29 mouse cellular contexts compared by ENCODE assay signal in genomic region chr3:132880361-132880760, GRCm38 (mm10).
DNase-seq lines count a peak whose midpoint lies in the region; ATAC-seq and TF ChIP-seq lines count a peak whose summit lies in the region.
"Had no signal": no experiment of that assay in that cellular context is flagged by ENCODE, and none has a peak within 500 bp of the region (broad histone marks: within the 10 kb centered on the region; RNA-seq: fewer than 3 reads in every experiment).

No protein-coding gene starts in this region.

- no peaks in the 10 kb centered on the region for H3K9me3 ChIP-seq in forebrain, embryonic 15.5 days
- H3K9me3 ChIP-seq in forebrain, embryonic 13.5 days (replicated peaks) = no peaks in the 10 kb centered on the region
- H3K9me3 ChIP-seq in hindbrain, postnatal 0 days (ENCODE audit: low read length) = no peaks in the 10 kb centered on the region
- no peaks in the 10 kb centered on the region for H3K9me3 ChIP-seq in hindbrain, embryonic 13.5 days
- no peaks in the 10 kb centered on the region for H3K9me3 ChIP-seq in midbrain, embryonic 10.5 days (replicated peaks)
- H3K9me3 ChIP-seq in midbrain, embryonic 14.5 days (ENCODE audit: control insufficient read depth, low read length) = no peaks in the 10 kb centered on the region
- H3K9me3 ChIP-seq: embryonic facial prominence, embryonic 13.5 days; forebrain, embryonic 10.5 days; limb, embryonic 13.5 days; lung, embryonic 15.5 days; megakaryocyte, embryonic 14.5 days; neural tube, embryonic 15.5 days; stomach, embryonic 15.5 days had no signal

- no peak for TF ChIP-seq CTCF in hindbrain, postnatal 0 days (IDR thresholded peaks at IDR 0.05; ENCODE audit: low read depth)

- no peaks in the 10 kb centered on the region for H3K27me3 ChIP-seq in forebrain, embryonic 15.5 days
- H3K27me3 ChIP-seq in forebrain, embryonic 13.5 days = no peaks in the 10 kb centered on the region
- no peaks in the 10 kb centered on the region for H3K27me3 ChIP-seq in hindbrain, postnatal 0 days (ENCODE audit: insufficient read depth, low read length)
- H3K27me3 ChIP-seq in hindbrain, embryonic 13.5 days = no peaks in the 10 kb centered on the region
- no peaks in the 10 kb centered on the region for H3K27me3 ChIP-seq in midbrain, embryonic 10.5 days (ENCODE audit: low read depth, poor library complexity, severe bottlenecking)
- H3K27me3 ChIP-seq in midbrain, embryonic 14.5 days (ENCODE audit: control insufficient read depth, insufficient read depth, low read length) = no peaks in the 10 kb centered on the region
- H3K27me3 ChIP-seq: CH12.LX; embryonic facial prominence, embryonic 13.5 days; limb, embryonic 13.5 days; lung, embryonic 15.5 days; neural tube, embryonic 15.5 days; stomach, embryonic 15.5 days had no signal

- WGBS in forebrain, embryonic 15.5 days = 83% methylated on average over 3 of the region's 3 CpGs
- WGBS in forebrain, embryonic 13.5 days = 78% methylated on average over 3 of the region's 3 CpGs
- WGBS in hindbrain, postnatal 0 days = 76% methylated on average over 3 of the region's 3 CpGs
- WGBS in hindbrain, embryonic 13.5 days = 82% methylated on average over 3 of the region's 3 CpGs
- WGBS in midbrain, embryonic 10.5 days = 81% methylated on average over 3 of the region's 3 CpGs
- WGBS in midbrain, embryonic 14.5 days = 73% methylated on average over 3 of the region's 3 CpGs

- H3K9ac ChIP-seq in forebrain, embryonic 15.5 days (replicated peaks) = no peak overlapping the region
- no peak overlapping the region for H3K9ac ChIP-seq in forebrain, embryonic 13.5 days
- no peak overlapping the region for H3K9ac ChIP-seq in hindbrain, postnatal 0 days (replicated peaks; ENCODE audit: low read length)
- no peak overlapping the region for H3K9ac ChIP-seq in hindbrain, embryonic 13.5 days
- H3K9ac ChIP-seq in midbrain, embryonic 14.5 days (replicated peaks; ENCODE audit: low read length) = no peak overlapping the region
- H3K9ac ChIP-seq: embryonic facial prominence, embryonic 13.5 days; forebrain, postnatal 0 days; limb, embryonic 13.5 days; lung, embryonic 15.5 days; neural tube, embryonic 15.5 days; stomach, embryonic 15.5 days had no signal

- H3K4me1 ChIP-seq in forebrain, embryonic 15.5 days = peaks cover 6% of the 10 kb centered on the region; the same call in 1 of the 2 replicates
- H3K4me1 ChIP-seq in forebrain, embryonic 13.5 days = peaks cover 8% of the 10 kb centered on the region; the same call in 1 of the 2 replicates
- no peaks in the 10 kb centered on the region; the same call in none of the 2 replicates for H3K4me1 ChIP-seq in hindbrain, postnatal 0 days (ENCODE audit: insufficient read depth, low read length)
- H3K4me1 ChIP-seq in hindbrain, embryonic 13.5 days (replicated peaks) = peaks cover 12% of the 10 kb centered on the region
- H3K4me1 ChIP-seq in midbrain, embryonic 10.5 days = peaks cover 30% of the 10 kb centered on the region
- peaks cover 4% of the 10 kb centered on the region for H3K4me1 ChIP-seq in midbrain, embryonic 14.5 days (ENCODE audit: control insufficient read depth, insufficient read depth, low read length)
- H3K4me1 ChIP-seq: megakaryocyte, embryonic 14.5 days; neural tube, embryonic 15.5 days; stomach, embryonic 15.5 days had no signal

- 0 out of 2 replicates have a peak overlapping the region, but pooled peaks have one; percentile 5 for H3K4me2 ChIP-seq in forebrain, embryonic 15.5 days (replicated peaks)
- H3K4me2 ChIP-seq in forebrain, embryonic 13.5 days = no peak overlapping the region
- peak overlapping the region; percentile 19 for H3K4me2 ChIP-seq in hindbrain, postnatal 0 days (ENCODE audit: low read depth, low read length)
- no peak overlapping the region for H3K4me2 ChIP-seq in hindbrain, embryonic 13.5 days
- no peak overlapping the region for H3K4me2 ChIP-seq in midbrain, embryonic 14.5 days (ENCODE audit: low read length)
- H3K4me2 ChIP-seq: embryonic facial prominence, embryonic 13.5 days; heart, embryonic 11.5 days; limb, embryonic 13.5 days; liver, embryonic 11.5 days; lung, embryonic 15.5 days; stomach, embryonic 15.5 days had no signal

- H3K36me3 ChIP-seq in forebrain, embryonic 15.5 days = no peaks in the 10 kb centered on the region
- H3K36me3 ChIP-seq in forebrain, embryonic 13.5 days (ENCODE audit: poor library complexity, severe bottlenecking) = no peaks in the 10 kb centered on the region
- no peaks in the 10 kb centered on the region for H3K36me3 ChIP-seq in hindbrain, postnatal 0 days (ENCODE audit: insufficient read depth, low read length)
- H3K36me3 ChIP-seq in hindbrain, embryonic 13.5 days = no peaks in the 10 kb centered on the region
- H3K36me3 ChIP-seq in midbrain, embryonic 10.5 days = no peaks in the 10 kb centered on the region
- no peaks in the 10 kb centered on the region for H3K36me3 ChIP-seq in midbrain, embryonic 14.5 days (ENCODE audit: control insufficient read depth, insufficient read depth, low read length)
- H3K36me3 ChIP-seq: forebrain, embryonic 10.5 days; limb, embryonic 13.5 days; lung, embryonic 15.5 days; neural tube, embryonic 15.5 days; stomach, embryonic 15.5 days had no signal

- no peak overlapping the region for H3K27ac ChIP-seq in forebrain, embryonic 15.5 days (replicated peaks)
- H3K27ac ChIP-seq in forebrain, embryonic 13.5 days = no peak overlapping the region
- no peak overlapping the region for H3K27ac ChIP-seq in hindbrain, postnatal 0 days
- H3K27ac ChIP-seq in hindbrain, embryonic 13.5 days = no peak overlapping the region
- H3K27ac ChIP-seq in midbrain, embryonic 10.5 days (replicated peaks) = peak overlapping the region; percentile 61
- H3K27ac ChIP-seq in midbrain, embryonic 14.5 days (replicated peaks; ENCODE audit: low read depth, low read length) = no peak overlapping the region
- H3K27ac ChIP-seq: embryonic facial prominence, embryonic 13.5 days; forebrain, embryonic 10.5 days; left cerebral cortex, adult 2 months; limb, embryonic 13.5 days; lung, embryonic 15.5 days; neural tube, embryonic 15.5 days; stomach, embryonic 15.5 days had no signal

- H3K4me3 ChIP-seq in forebrain, embryonic 15.5 days = no peak overlapping the region
- no peak overlapping the region for H3K4me3 ChIP-seq in forebrain, embryonic 13.5 days
- no peak overlapping the region for H3K4me3 ChIP-seq in hindbrain, postnatal 0 days (ENCODE audit: low read length)
- H3K4me3 ChIP-seq in hindbrain, embryonic 13.5 days = no peak overlapping the region
- no peak overlapping the region for H3K4me3 ChIP-seq in midbrain, embryonic 10.5 days
- no peak overlapping the region for H3K4me3 ChIP-seq in midbrain, embryonic 14.5 days (replicated peaks; ENCODE audit: low read depth, low read length)
- H3K4me3 ChIP-seq: embryonic facial prominence, embryonic 13.5 days; forebrain, embryonic 10.5 days; limb, embryonic 13.5 days; lung, embryonic 15.5 days; megakaryocyte, embryonic 14.5 days; neural tube, embryonic 15.5 days; stomach, embryonic 15.5 days had no signal

- no peak for DNase-seq in hindbrain, postnatal 0 days (ENCODE audit: low spot score)
- no peak for DNase-seq in midbrain, embryonic 10.5 days (ENCODE audit: low spot score)
- no peak for DNase-seq in midbrain, embryonic 14.5 days
- DNase-seq in ovary, postnatal 10 days (ENCODE audit: low spot score) = no peak
- DNase-seq: adrenal gland, adult 2 months; adrenal gland, postnatal 36 days; cerebellum, adult 18-20 months; cerebellum, postnatal 10 days; gastrocnemius, postnatal 14 days; kidney, adult 11 months; kidney, postnatal 25 days; right cerebral cortex, postnatal 25 days had no signal

- no peak for ATAC-seq in forebrain, embryonic 15.5 days (replicated peaks)
- no peak for ATAC-seq in forebrain, embryonic 13.5 days
- 0 out of 2 replicates have a peak, but pooled peaks have one; percentile 14 for ATAC-seq in hindbrain, postnatal 0 days
- no peak for ATAC-seq in hindbrain, embryonic 13.5 days (ENCODE audit: low FRiP score)
- ATAC-seq in midbrain, embryonic 14.5 days (ENCODE audit: low FRiP score, low TSS enrichment) = no peak
- ATAC-seq: activated CD4-positive, CD25-positive, alpha-beta regulatory T cell, adult 4 months; inflammation-experienced regulatory T-cells, adult 6 months had no signal

Comparison
In these comparisons a context has a peak if more than half of its experiments do, and no peak if none do; other contexts are left out.
1. H3K4me2 ChIP-seq: peak in forebrain, embryonic 15.5 days (single experiment) and hindbrain, postnatal 0 days (single experiment); none in forebrain, embryonic 13.5 days (single experiment), hindbrain, embryonic 13.5 days (single experiment) and midbrain, embryonic 14.5 days (single experiment).